In genomic region chr10:115323295-115323694, GRCm38 (mm10) we compare ENCODE assay signal across 8 mouse cellular contexts. TPM values are rescaled to one million over a fixed set of nuclear protein-coding genes. Genes with fewer than 3 reads are reported as not detected.
DNase-seq lines count a peak whose midpoint lies in the region; TF ChIP-seq lines count a peak whose summit lies in the region.
"Had no signal": no experiment of that assay in that cellular context is flagged by ENCODE, and none has a peak within 500 bp of the region (broad histone marks: within the 10 kb centered on the region; RNA-seq: fewer than 3 reads in every experiment).

No protein-coding gene starts in this region.

- H3K9ac ChIP-seq in MEL (ENCODE audit: control insufficient read depth, low read depth, low read length, poor library complexity, severe bottlenecking) = no peak overlapping the region
- H3K9ac ChIP-seq: lung, embryonic 15.5 days had no signal

- H3K4me3 ChIP-seq in MEL (ENCODE audit: control insufficient read depth in 1 of 2, insufficient read depth in 1 of 2, low read depth in 2 of 2, low read length in 2 of 2) = no peak overlapping the region
- H3K4me3 ChIP-seq in layer of hippocampus, adult 2 months = no peak overlapping the region
- no peak overlapping the region for H3K4me3 ChIP-seq in small intestine, adult 2 months (ENCODE audit: low read depth, low read length)
- H3K4me3 ChIP-seq: lung, embryonic 15.5 days had no signal

- TF ChIP-seq CTCF in MEL (IDR thresholded peaks at IDR 0.05 in 2 of 3, conservative IDR thresholded peaks at IDR 0.05 in 1 of 3; ENCODE audit: control insufficient read depth in 1 of 3, insufficient read depth in 1 of 3, low read depth in 2 of 3, low read length in 3 of 3, poor library complexity in 1 of 3, severe bottlenecking in 1 of 3) = peak; percentile 63 to 93 (median 88)
- peak; percentile 93 for TF ChIP-seq CTCF in layer of hippocampus, adult 2 months (conservative IDR thresholded peaks at IDR 0.05)
- peak; percentile 81; the same call in 1 of the 2 replicates for TF ChIP-seq CTCF in small intestine, adult 2 months (IDR thresholded peaks at IDR 0.05; ENCODE audit: extremely low read depth, insufficient read length, insufficient replicate concordance, low read depth, low read length)

- no peaks in the 10 kb centered on the region for H3K27me3 ChIP-seq in MEL (ENCODE audit: control insufficient read depth in 1 of 2, insufficient read depth in 2 of 2, low read length in 2 of 2)
- no peaks in the 10 kb centered on the region for H3K27me3 ChIP-seq in small intestine, adult 2 months (ENCODE audit: control insufficient read depth, insufficient read depth, low read length)
- H3K27me3 ChIP-seq: lung, embryonic 15.5 days had no signal

- TF ChIP-seq POLR2A in MEL (IDR thresholded peaks at IDR 0.05; ENCODE audit: control insufficient read depth in 1 of 2, insufficient read depth in 1 of 2, low read depth in 1 of 2, low read length in 2 of 2, poor library complexity in 1 of 2) = no peak
- TF ChIP-seq POLR2A in small intestine, adult 2 months (IDR thresholded peaks at IDR 0.05; ENCODE audit: low read depth, low read length) = no peak

- peak; percentile 81 for DNase-seq in MEL (ENCODE audit: low read depth, low spot score)
- DNase-seq in adrenal gland, postnatal 14 days = peak; percentile 79
- peak; percentile 63 for DNase-seq in embryo, embryonic 11.5 days (ENCODE audit: low read depth, low spot score)
- DNase-seq in heart, adult 8-10 months (ENCODE audit: low spot score) = peak; percentile 69
- peak; percentile 71 to 79 for DNase-seq in layer of hippocampus, adult 2 months (ENCODE audit: low spot score in 2 of 2)
- DNase-seq in lung, postnatal 4 days = peak; percentile 67 to 80

- no peak overlapping the region for H3K27ac ChIP-seq in MEL (ENCODE audit: control insufficient read depth, low read depth, low read length)
- H3K27ac ChIP-seq in layer of hippocampus, adult 2 months = no peak overlapping the region
- no peak overlapping the region for H3K27ac ChIP-seq in small intestine, adult 2 months (ENCODE audit: insufficient read depth, low read depth, low read length)
- H3K27ac ChIP-seq: lung, embryonic 15.5 days had no signal

- H3K9me3 ChIP-seq in MEL (replicated peaks; ENCODE audit: insufficient read depth, low read length) = no peaks in the 10 kb centered on the region
- H3K9me3 ChIP-seq: lung, embryonic 15.5 days had no signal

- H3K4me1 ChIP-seq in MEL (ENCODE audit: control insufficient read depth in 1 of 2, insufficient read depth in 2 of 2, low read length in 2 of 2) = no peaks in the 10 kb centered on the region; a peak in 1 of 4 replicates
- no peaks in the 10 kb centered on the region for H3K4me1 ChIP-seq in small intestine, adult 2 months (ENCODE audit: control insufficient read depth, insufficient read depth, insufficient read length, low read length)
- H3K4me1 ChIP-seq: lung, embryonic 15.5 days had no signal

- 7% methylated on average over 6 of the region's 6 CpGs for WGBS in small intestine, adult 2 months

- no peak for TF ChIP-seq EP300 in MEL (IDR thresholded peaks at IDR 0.05; ENCODE audit: low read depth in 1 of 2, low read length in 2 of 2)

- no peaks in the 10 kb centered on the region for H3K79me2 ChIP-seq in MEL (ENCODE audit: control insufficient read depth, insufficient read depth, low read length, poor library complexity)

- TF ChIP-seq RAD21 in MEL (IDR thresholded peaks at IDR 0.05; ENCODE audit: low read depth, low read length) = peak; percentile 98

- H3K36me3 ChIP-seq in MEL (ENCODE audit: control insufficient read depth in 1 of 2, insufficient read depth in 2 of 2, low read length in 2 of 2) = peaks cover 0 to 2% of the 10 kb centered on the region in 2 experiments; a peak in 2 of 4 replicates
- H3K36me3 ChIP-seq in small intestine, adult 2 months (ENCODE audit: control insufficient read depth, insufficient read depth, low read length) = no peaks in the 10 kb centered on the region
- H3K36me3 ChIP-seq: lung, embryonic 15.5 days had no signal

TF ChIP-seq in MEL, 35 proteins besides CTCF, POLR2A, EP300 and RAD21:
- peak; percentile 91 for TF ChIP-seq SMC3 (IDR thresholded peaks at IDR 0.05; ENCODE audit: low read depth, low read length)
- peak; percentile 92 for TF ChIP-seq ZC3H11A (IDR thresholded peaks at IDR 0.05; ENCODE audit: low read depth, low read length)
- 0 out of 2 replicates have a peak, but pooled peaks have one; percentile 23 for TF ChIP-seq SIN3A (IDR thresholded peaks at IDR 0.05; ENCODE audit: low read length)
- no peak for TF ChIP-seq ETS1 (IDR thresholded peaks at IDR 0.05; ENCODE audit: low read depth, low read length)

RNA-seq across cellular contexts. Expression of gene Rab21, which starts 7.9 kb away (rescaled TPM):
- total RNA-seq in MEL (2012; rRNA removed) = 12.9 and 15.5 TPM in 2 replicates
- 10 to 100 TPM; 20.9 to 31.5 TPM for polyA plus RNA-seq in MEL (2012; ENCODE audit: insufficient read depth in 1 of 2, insufficient read length in 2 of 2, low read depth in 1 of 2, low replicate concordance in 2 of 2, missing spikeins in 1 of 2)
- total RNA-seq in adrenal gland, postnatal 14 days (2021) = 53.6 and 53.8 TPM in 2 replicates
- total RNA-seq in heart, adult 8-10 months (2022) = 10 to 100 TPM; 74.8 to 90.9 (median 80.1) TPM
- 10 to 100 TPM; 55.2 to 57.2 TPM for total RNA-seq in layer of hippocampus, adult 2 months (2021)
- 12.6 and 28.8 TPM in 2 replicates for polyA plus RNA-seq in small intestine, adult 2 months (2012; rRNA removed)

RNA-seq across cellular contexts. Expression of gene Tmem19, which starts 39.0 kb away (rescaled TPM):
- total RNA-seq in MEL (2012; rRNA removed) = 10.7 and 12.1 TPM in 2 replicates
- polyA plus RNA-seq in MEL (2012; ENCODE audit: insufficient read depth in 1 of 2, insufficient read length in 2 of 2, low read depth in 1 of 2, low replicate concordance in 2 of 2, missing spikeins in 1 of 2) = 10 to 100 TPM in 1 of 2 experiments, not detected in 1; 16.6 TPM
- 23.0 and 27.5 TPM in 2 replicates for total RNA-seq in adrenal gland, postnatal 14 days (2021)
- 10 to 100 TPM in 3 of 4 experiments, 1 to 10 TPM in 1; 9.9 to 12.7 (median 11.3) TPM for total RNA-seq in heart, adult 8-10 months (2022)
- total RNA-seq in layer of hippocampus, adult 2 months (2021) = 10 to 100 TPM; 42.0 to 42.7 TPM
- polyA plus RNA-seq in small intestine, adult 2 months (2012; rRNA removed) = 17.0 and 29.9 TPM in 2 replicates
